Mouse (Mus musculus): ENCODE measurements around the gene Ccnl1. TPM values are rescaled to one million over a fixed set of nuclear protein-coding genes. Genes with fewer than 3 reads are reported as not detected.

Ccnl1 gene
- polyA plus RNA-seq, 1 experiment: 12.8 TPM

- Histone ChIP-seq H3ac (ENCODE audit: control insufficient read depth, insufficient read length) (no peak overlapping the region), H3K36me3 (ENCODE audit: control insufficient read depth, insufficient read depth) (no peaks in the 10 kb centered on the region), H3K4me3 (peak overlapping the region; percentile 12), H3K4me2 (ENCODE audit: low read depth) (peak overlapping the region; percentile 95), H3K27me3 (ENCODE audit: control insufficient read depth, insufficient read depth, insufficient read length) (no peaks in the 10 kb centered on the region), H3K79me2 (ENCODE audit: control insufficient read depth, insufficient read depth) (no peaks in the 10 kb centered on the region)
- TF ChIP-seq MYOG (IDR thresholded peaks at IDR 0.05; ENCODE audit: control insufficient read depth in 1 of 3, insufficient read depth in 1 of 3, insufficient read length in 2 of 3, low read depth in 2 of 3) (peak in 1 of 3 experiments; percentile 5), POLR2A (IDR thresholded peaks at IDR 0.05; ENCODE audit: insufficient read length, low read depth) (no peak), MYOD1 (IDR thresholded peaks at IDR 0.05; ENCODE audit: control insufficient read depth in 1 of 3, insufficient read length in 2 of 3, low read depth in 2 of 3) (peak in 1 of 3 experiments; percentile 46)
Measured at GRCm38 (mm10) chr3:65929304-65929783, 28.7 kb downstream of the Ccnl1 start.

DNA sequence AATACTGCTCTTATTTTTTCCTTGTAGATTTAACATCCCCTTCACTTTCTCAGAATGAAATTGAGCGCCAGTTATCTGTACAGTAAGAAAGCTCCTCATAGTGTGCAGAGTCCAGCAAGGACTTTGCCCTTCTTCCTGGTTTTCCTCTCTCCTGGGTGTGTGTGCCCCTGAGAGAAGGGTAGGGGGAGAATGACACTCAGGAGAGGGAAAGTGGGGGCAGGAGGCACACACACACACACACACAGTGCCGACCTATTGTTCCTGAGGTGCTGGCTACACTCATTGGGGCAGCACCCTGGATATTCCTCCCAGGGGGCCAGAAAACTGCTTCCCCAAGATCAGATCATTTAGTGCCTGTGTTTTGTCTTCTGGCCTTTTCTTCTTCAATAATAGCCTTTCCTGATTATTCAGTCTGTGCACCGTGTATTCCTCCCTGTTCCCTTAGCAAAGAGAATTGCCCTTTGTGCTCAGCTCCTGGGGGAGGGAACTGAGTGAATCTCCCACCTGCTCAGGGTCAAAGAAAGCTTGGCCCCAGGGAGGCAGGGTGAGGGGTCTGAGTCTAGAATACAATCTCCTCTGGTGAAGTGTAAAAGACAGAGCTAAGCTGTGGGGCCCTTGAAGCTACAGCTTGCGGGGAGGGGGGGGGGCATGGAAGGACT is 29.3 kb downstream of the Ccnl1 start:
- no peak overlapping the region for H3ac ChIP-seq (ENCODE audit: control insufficient read depth, insufficient read length)
- H3K4me3 ChIP-seq: peak overlapping the region; percentile 12
- no peaks in the 10 kb centered on the region for H3K36me3 ChIP-seq (ENCODE audit: control insufficient read depth, insufficient read depth)
- H3K4me2 ChIP-seq (ENCODE audit: low read depth): peak overlapping the region; percentile 95
- TF ChIP-seq CEBPB (IDR thresholded peaks at IDR 0.05; ENCODE audit: insufficient read depth, poor library complexity, severe bottlenecking) (no peak), USF1 (IDR thresholded peaks at IDR 0.05; ENCODE audit: low read depth) (no peak), MYOG (IDR thresholded peaks at IDR 0.05; ENCODE audit: control insufficient read depth in 1 of 3, insufficient read depth in 1 of 3, insufficient read length in 2 of 3, low read depth in 2 of 3) (no peak), POLR2AphosphoS2 (IDR thresholded peaks at IDR 0.05; ENCODE audit: insufficient read length, low read depth) (no peak), REST (IDR thresholded peaks at IDR 0.05; ENCODE audit: insufficient read depth, insufficient read length) (no peak), TCF3 (IDR thresholded peaks at IDR 0.05; ENCODE audit: insufficient read length, low read depth) (no peak), TCF12 (IDR thresholded peaks at IDR 0.05; ENCODE audit: insufficient read depth, poor library complexity, severe bottlenecking) (no peak), SRF (IDR thresholded peaks at IDR 0.05; ENCODE audit: control insufficient read depth, insufficient read length, low read depth) (no peak), POLR2A (IDR thresholded peaks at IDR 0.05; ENCODE audit: insufficient read length, low read depth) (no peak), MYOD1 (IDR thresholded peaks at IDR 0.05; ENCODE audit: control insufficient read depth in 1 of 3, insufficient read length in 2 of 3, low read depth in 2 of 3) (no peak), E2F4 (IDR thresholded peaks at IDR 0.05; ENCODE audit: insufficient read depth) (no peak), MAX (IDR thresholded peaks at IDR 0.05; ENCODE audit: low read depth) (no peak)
- no peaks in the 10 kb centered on the region for H3K79me2 ChIP-seq (ENCODE audit: control insufficient read depth, insufficient read depth)
- H3K27me3 ChIP-seq (ENCODE audit: control insufficient read depth, insufficient read depth, insufficient read length): no peaks in the 10 kb centered on the region

- H3K4me2 ChIP-seq (ENCODE audit: low read depth): peak overlapping the region; percentile 95
- H3K36me3 ChIP-seq (ENCODE audit: control insufficient read depth, insufficient read depth): no peaks in the 10 kb centered on the region
- TF ChIP-seq SRF (IDR thresholded peaks at IDR 0.05; ENCODE audit: control insufficient read depth, insufficient read length, low read depth) (no peak), MYOG (IDR thresholded peaks at IDR 0.05; ENCODE audit: control insufficient read depth in 1 of 3, insufficient read depth in 1 of 3, insufficient read length in 2 of 3, low read depth in 2 of 3) (peak in 1 of 3 experiments; percentile 41), CEBPB (IDR thresholded peaks at IDR 0.05; ENCODE audit: insufficient read depth, poor library complexity, severe bottlenecking) (no peak), REST (IDR thresholded peaks at IDR 0.05; ENCODE audit: insufficient read depth, insufficient read length) (no peak), MYOD1 (IDR thresholded peaks at IDR 0.05; ENCODE audit: control insufficient read depth in 1 of 3, insufficient read length in 2 of 3, low read depth in 2 of 3) (no peak), E2F4 (IDR thresholded peaks at IDR 0.05; ENCODE audit: insufficient read depth) (no peak), MAX (IDR thresholded peaks at IDR 0.05; ENCODE audit: low read depth) (no peak), USF1 (IDR thresholded peaks at IDR 0.05; ENCODE audit: low read depth) (no peak), TCF12 (IDR thresholded peaks at IDR 0.05; ENCODE audit: insufficient read depth, poor library complexity, severe bottlenecking) (no peak), TCF3 (IDR thresholded peaks at IDR 0.05; ENCODE audit: insufficient read length, low read depth) (no peak), POLR2A (IDR thresholded peaks at IDR 0.05; ENCODE audit: insufficient read length, low read depth) (peak; percentile 49)
Measured at GRCm38 (mm10) chr3:65927685-65928084, 30.4 kb downstream of the Ccnl1 start.

GRCm38 (mm10) chr3:65927101-65927501 is 30.9 kb downstream of the Ccnl1 start:
- Histone ChIP-seq H3K27me3 (ENCODE audit: control insufficient read depth, insufficient read depth, insufficient read length) (no peaks in the 10 kb centered on the region), H3K79me2 (ENCODE audit: control insufficient read depth, insufficient read depth) (no peaks in the 10 kb centered on the region), H3ac (ENCODE audit: control insufficient read depth, insufficient read length) (no peak overlapping the region), H3K4me2 (ENCODE audit: low read depth) (peak overlapping the region; percentile 73), H3K36me3 (ENCODE audit: control insufficient read depth, insufficient read depth) (no peaks in the 10 kb centered on the region), H3K4me3 (peak overlapping the region; percentile 18)
- no peak for TF ChIP-seq POLR2A (IDR thresholded peaks at IDR 0.05; ENCODE audit: insufficient read length, low read depth)
- no peak for TF ChIP-seq SRF (IDR thresholded peaks at IDR 0.05; ENCODE audit: control insufficient read depth, insufficient read length, low read depth)
- TF ChIP-seq MYOD1 (IDR thresholded peaks at IDR 0.05; ENCODE audit: control insufficient read depth in 1 of 3, insufficient read length in 2 of 3, low read depth in 2 of 3): no peak

More at GRCm38 (mm10) chr3:65927685-65928084, 30.4 kb downstream of the Ccnl1 start:
- H3K4me3 ChIP-seq: peak overlapping the region; percentile 18
- H3K27me3 ChIP-seq (ENCODE audit: control insufficient read depth, insufficient read depth, insufficient read length): no peaks in the 10 kb centered on the region
- no peaks in the 10 kb centered on the region for H3K79me2 ChIP-seq (ENCODE audit: control insufficient read depth, insufficient read depth)
- no peak overlapping the region for H3ac ChIP-seq (ENCODE audit: control insufficient read depth, insufficient read length)

- TF ChIP-seq CEBPB (IDR thresholded peaks at IDR 0.05; ENCODE audit: insufficient read depth, poor library complexity, severe bottlenecking) (no peak), TCF3 (IDR thresholded peaks at IDR 0.05; ENCODE audit: insufficient read length, low read depth) (no peak), MAX (IDR thresholded peaks at IDR 0.05; ENCODE audit: low read depth) (no peak), SRF (IDR thresholded peaks at IDR 0.05; ENCODE audit: control insufficient read depth, insufficient read length, low read depth) (no peak), E2F4 (IDR thresholded peaks at IDR 0.05; ENCODE audit: insufficient read depth) (no peak), TCF12 (IDR thresholded peaks at IDR 0.05; ENCODE audit: insufficient read depth, poor library complexity, severe bottlenecking) (no peak), POLR2A (IDR thresholded peaks at IDR 0.05; ENCODE audit: insufficient read length, low read depth) (no peak), MYOG (IDR thresholded peaks at IDR 0.05; ENCODE audit: control insufficient read depth in 1 of 3, insufficient read depth in 1 of 3, insufficient read length in 2 of 3, low read depth in 2 of 3) (no peak), MYOD1 (IDR thresholded peaks at IDR 0.05; ENCODE audit: control insufficient read depth in 1 of 3, insufficient read length in 2 of 3, low read depth in 2 of 3) (no peak), REST (IDR thresholded peaks at IDR 0.05; ENCODE audit: insufficient read depth, insufficient read length) (no peak), USF1 (IDR thresholded peaks at IDR 0.05; ENCODE audit: low read depth) (no peak), POLR2AphosphoS2 (IDR thresholded peaks at IDR 0.05; ENCODE audit: insufficient read length, low read depth) (no peak)
Measured at GRCm38 (mm10) chr3:65926426-65926825, 31.6 kb downstream of the Ccnl1 start.

More at GRCm38 (mm10) chr3:65926426-65926825, 31.6 kb downstream of the Ccnl1 start:
- no peaks in the 10 kb centered on the region for H3K27me3 ChIP-seq (ENCODE audit: control insufficient read depth, insufficient read depth, insufficient read length)
- no peaks in the 10 kb centered on the region for H3K36me3 ChIP-seq (ENCODE audit: control insufficient read depth, insufficient read depth)
- H3K4me2 ChIP-seq (ENCODE audit: low read depth): peak overlapping the region; percentile 73
- peak overlapping the region; percentile 18 for H3K4me3 ChIP-seq
- H3ac ChIP-seq (ENCODE audit: control insufficient read depth, insufficient read length): no peak overlapping the region
- no peaks in the 10 kb centered on the region for H3K79me2 ChIP-seq (ENCODE audit: control insufficient read depth, insufficient read depth)
